Mouse (Mus musculus) kidney, adult 2 months (tissue): ENCODE data around the gene Pfpl. TPM values are rescaled to one million over a fixed set of nuclear protein-coding genes. Genes with fewer than 3 reads are reported as not detected.

Experiments
- DNase-seq: peaks from one replicate; pipeline ENCODE4 v3.0.0; 2021
- H3K27ac ChIP-seq: fragments of 200-500 bp; 2 replicates; pipeline ENCODE4 v1.5.1; 2012; ENCODE audit warnings: low read depth, low read length, control low read depth, inconsistent platforms; ENCODE audit not compliant: insufficient read depth
- H3K27me3 ChIP-seq: fragments of 200-500 bp; replicated peaks from 2 replicates; pipeline ENCODE4 v1.6.1; 2012; ENCODE audit warnings: mild to moderate bottlenecking, moderate library complexity, low read length, inconsistent platforms; ENCODE audit not compliant: control insufficient read depth, insufficient read depth
- H3K36me3 ChIP-seq: fragments of 200-500 bp; 2 replicates; pipeline ENCODE4 v1.6.1; 2012; ENCODE audit warnings: mild to moderate bottlenecking, moderate library complexity, low read length, inconsistent platforms; ENCODE audit not compliant: control insufficient read depth, insufficient read depth
- H3K4me1 ChIP-seq: fragments of 200-500 bp; 2 replicates; pipeline ENCODE4 v1.6.1; 2011; ENCODE audit warnings: low read length; ENCODE audit not compliant: control insufficient read depth, insufficient read depth
- H3K4me3 ChIP-seq: fragments of 200-500 bp; 2 replicates; pipeline ENCODE4 v1.5.1; 2011; ENCODE audit warnings: mild to moderate bottlenecking, low read depth, low read length, control low read depth; ENCODE audit not compliant: insufficient read depth
- CTCF ChIP-seq: fragments of 200-500 bp; conservative IDR thresholded peaks from 2 replicates; pipeline ENCODE4 v1.5.1; 2011; ENCODE audit warnings: low read depth, mild to moderate bottlenecking, control low read depth, low read length, moderate library complexity, mixed read lengths; ENCODE audit not compliant: insufficient read depth, insufficient read length
- POLR2A ChIP-seq: fragments of 200-500 bp; IDR thresholded peaks from one replicate; pipeline ENCODE4 v1.6.1; 2011; ENCODE audit warnings: low read depth, low read length, control low read depth
- WGBS: fragments of 180-500 bp; shearing (Covaris S2); methylation state at CpG from one replicate; pipeline ENCODE4 v1.1.7; 2018; 5-methylcytosine and 5-hydroxymethylcytosine counted together
- polyA plus RNA-seq: library from polyadenylated mRNA; depleted of rRNA; stranded (reverse); fragments of >200 nt; gene quantifications from 2 replicates; pipeline ENCODE4 v1.2.3, GENCODE M21; 2012

Pfpl gene
- polyA plus RNA-seq, 1 experiment = not detected

DNA sequence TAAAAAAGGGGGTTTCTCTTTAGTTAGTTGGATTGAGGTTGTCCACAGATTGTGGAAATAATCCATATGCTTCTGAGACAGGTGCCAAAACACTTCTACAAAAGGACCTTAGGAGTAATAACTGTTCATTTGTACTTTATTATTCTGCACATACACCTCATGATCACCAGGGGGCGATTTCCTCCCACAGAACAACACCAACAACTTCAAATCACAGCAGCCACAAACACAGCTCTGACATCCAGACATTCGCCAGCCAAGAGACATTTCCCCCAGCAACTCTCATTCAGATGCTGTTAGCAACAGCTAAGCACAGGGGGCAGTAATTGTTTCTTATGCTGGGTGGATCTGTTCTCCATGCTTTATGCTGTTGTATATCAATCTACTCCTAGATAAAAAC is 5.3 kb downstream of the Pfpl start:
- no peaks in the 10 kb centered on the region for H3K4me1 ChIP-seq
- no peak overlapping the region for H3K27ac ChIP-seq
- H3K36me3 ChIP-seq = no peaks in the 10 kb centered on the region
- no peak overlapping the region for H3K4me3 ChIP-seq
- TF ChIP-seq CTCF = peak; percentile 59
- TF ChIP-seq POLR2A = no peak
- DNase-seq = peak; percentile 65
- 7% methylated on average over 2 of the region's 2 CpGs for WGBS
- no peaks in the 10 kb centered on the region for H3K27me3 ChIP-seq

DNA sequence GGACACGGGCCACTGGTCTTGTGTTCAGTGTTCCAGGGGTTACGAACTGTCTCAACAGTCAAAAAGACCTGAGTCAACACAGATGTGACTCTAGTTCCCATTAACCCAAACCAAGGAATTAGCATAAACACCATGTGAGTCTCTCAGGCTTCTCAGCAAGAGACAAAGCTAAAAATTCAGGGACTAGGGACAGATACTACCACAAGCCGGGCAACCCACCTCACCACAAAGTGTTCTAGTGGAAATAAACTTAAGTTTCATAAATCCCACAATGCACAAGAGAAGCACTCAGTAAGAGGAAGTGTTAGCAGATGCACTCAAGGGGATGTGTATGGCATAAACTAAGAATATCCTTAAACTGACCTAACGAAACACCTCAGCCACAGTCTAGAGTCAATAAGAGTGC is 7.3 kb downstream of the Pfpl start:
- Histone ChIP-seq H3K27ac (no peak overlapping the region), H3K36me3 (no peaks in the 10 kb centered on the region), H3K4me3 (no peak overlapping the region), H3K4me1 (no peaks in the 10 kb centered on the region), H3K27me3 (no peaks in the 10 kb centered on the region)
- DNase-seq = peak; percentile 35
- TF ChIP-seq CTCF (no peak), POLR2A (no peak)
- 77% methylated on average over 4 of the region's 4 CpGs for WGBS

DNA sequence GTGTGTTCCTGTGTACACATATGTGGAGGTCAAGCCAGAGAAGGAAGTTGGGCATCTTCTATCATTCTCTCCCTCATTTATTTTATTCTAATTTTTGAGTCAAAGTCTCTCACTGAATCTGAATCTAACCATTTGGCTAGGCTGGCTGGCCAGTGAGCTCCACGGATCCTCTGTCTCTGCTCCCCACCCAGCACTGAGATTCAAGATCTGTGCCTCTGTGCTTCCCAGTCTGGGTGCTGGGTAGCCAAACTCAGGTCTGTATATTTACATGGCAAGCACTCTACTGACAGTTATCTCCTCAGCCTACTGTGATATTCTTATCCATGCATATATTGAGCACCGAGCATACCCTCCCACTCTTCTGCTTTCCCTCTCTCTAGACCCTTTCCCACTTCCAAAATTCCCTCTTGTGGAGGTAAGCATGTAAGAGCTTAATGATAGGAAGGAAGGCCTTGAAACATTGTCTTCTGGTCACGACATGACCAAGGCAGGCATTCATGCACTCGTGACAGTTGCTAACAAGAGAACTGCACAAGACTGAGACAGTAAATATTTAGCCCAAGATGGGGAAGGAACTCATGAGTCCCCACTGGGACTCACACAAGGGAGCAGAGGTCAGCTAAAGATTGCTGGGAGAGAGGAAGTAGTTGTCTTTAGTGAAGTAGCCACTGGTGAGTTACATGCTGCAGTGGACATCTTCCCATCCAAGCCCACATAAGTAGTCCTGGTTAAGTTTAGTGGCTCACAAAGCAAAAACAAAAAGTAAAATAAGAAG is 8.2 kb downstream of the Pfpl start:
- WGBS = 68% methylated on average over 4 of the region's 4 CpGs
- H3K4me1 ChIP-seq = no peaks in the 10 kb centered on the region
- H3K36me3 ChIP-seq = no peaks in the 10 kb centered on the region
- TF ChIP-seq POLR2A (no peak), CTCF (no peak)
- no peak overlapping the region for H3K4me3 ChIP-seq
- DNase-seq = no peak
- no peaks in the 10 kb centered on the region for H3K27me3 ChIP-seq
- no peak overlapping the region for H3K27ac ChIP-seq

DNA sequence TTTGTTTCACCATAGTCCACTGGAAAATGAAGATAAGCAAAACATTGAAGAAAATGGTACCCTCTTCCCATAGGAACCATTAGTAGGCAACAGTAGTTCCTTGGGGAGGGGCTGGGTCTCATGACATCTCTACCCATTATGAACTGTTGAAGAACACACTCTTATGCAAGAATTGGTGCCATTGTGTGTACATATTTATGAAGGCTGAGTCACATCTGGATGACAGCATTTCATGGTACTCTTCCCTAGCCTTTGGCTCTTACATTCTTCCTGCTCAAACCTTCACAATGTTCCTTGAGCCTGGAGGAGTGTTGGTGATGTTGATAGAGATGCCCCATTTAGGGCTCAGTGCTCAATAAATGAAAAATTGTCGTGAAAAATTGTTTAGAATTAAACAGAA is 11.9 kb downstream of the Pfpl start:
- 53% methylated on average over 1 of the region's 1 CpGs for WGBS
- H3K4me3 ChIP-seq = no peak overlapping the region
- TF ChIP-seq CTCF = no peak
- TF ChIP-seq POLR2A = no peak
- no peaks in the 10 kb centered on the region for H3K27me3 ChIP-seq
- H3K36me3 ChIP-seq = no peaks in the 10 kb centered on the region
- no peaks in the 10 kb centered on the region for H3K4me1 ChIP-seq
- no peak for DNase-seq
- H3K27ac ChIP-seq = no peak overlapping the region

DNA sequence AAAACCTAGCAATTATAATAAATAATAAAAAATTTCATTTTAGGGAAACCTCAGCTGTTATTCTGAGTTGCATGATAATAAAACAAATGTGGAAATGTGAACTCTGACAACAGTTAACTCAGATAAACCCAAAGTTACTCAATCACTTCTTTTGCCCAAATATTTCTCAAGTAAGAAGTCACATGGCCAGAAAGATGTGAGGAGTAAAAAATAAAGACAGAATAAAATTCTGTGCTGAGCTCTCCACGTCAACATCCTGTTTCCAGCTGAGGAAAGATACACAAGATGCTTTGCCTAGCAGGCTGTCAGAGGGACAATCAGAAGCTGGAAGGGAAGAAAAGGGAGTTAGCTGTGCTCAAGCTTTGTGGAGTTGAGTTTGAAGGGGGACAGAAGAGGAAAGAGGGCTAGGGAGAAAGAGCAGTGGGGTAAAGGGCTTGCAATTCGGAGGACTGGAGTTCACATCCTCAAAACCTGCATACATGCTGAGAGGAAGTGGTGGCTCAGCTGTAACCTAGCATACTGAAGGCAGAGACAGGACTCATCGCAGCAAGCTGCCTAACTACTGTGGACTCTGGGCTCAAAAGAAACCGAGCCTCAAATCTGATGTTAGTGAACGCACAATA is 12.5 kb downstream of the Pfpl start:
- Histone ChIP-seq H3K27me3 (no peaks in the 10 kb centered on the region), H3K4me1 (no peaks in the 10 kb centered on the region), H3K27ac (peak overlapping the region; percentile 30; the same call in 1 of the 2 replicates), H3K4me3 (no peak overlapping the region), H3K36me3 (no peaks in the 10 kb centered on the region)
- TF ChIP-seq POLR2A = no peak
- TF ChIP-seq CTCF = no peak
- DNase-seq = no peak
- WGBS = 64% methylated on average over 5 of the region's 5 CpGs

DNA sequence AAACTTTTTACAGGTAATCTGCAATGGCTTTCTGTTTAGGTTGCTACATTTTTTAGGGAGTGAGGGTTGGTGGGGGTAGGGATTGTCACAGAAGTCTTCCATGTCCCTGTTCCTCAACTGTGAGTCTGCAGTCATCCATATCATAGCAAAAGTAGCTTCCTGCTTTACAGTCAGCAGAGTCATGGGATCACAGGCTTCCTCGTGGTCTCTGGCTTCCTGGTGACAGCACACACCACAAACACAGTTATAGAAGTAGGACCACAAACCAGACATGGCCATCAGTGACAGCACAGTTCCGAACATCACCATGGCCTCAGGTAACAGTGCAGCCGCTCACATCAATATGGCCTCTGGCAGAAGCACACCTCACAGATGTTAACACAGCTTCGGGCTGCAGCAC is 14.9 kb downstream of the Pfpl start:
- Histone ChIP-seq H3K4me3 (no peak overlapping the region), H3K4me1 (no peaks in the 10 kb centered on the region), H3K36me3 (no peaks in the 10 kb centered on the region), H3K27ac (no peak overlapping the region), H3K27me3 (no peaks in the 10 kb centered on the region)
- no peak for TF ChIP-seq CTCF
- TF ChIP-seq POLR2A = no peak
- DNase-seq = no peak
- WGBS = 73% methylated on average over 4 of the region's 4 CpGs

DNA sequence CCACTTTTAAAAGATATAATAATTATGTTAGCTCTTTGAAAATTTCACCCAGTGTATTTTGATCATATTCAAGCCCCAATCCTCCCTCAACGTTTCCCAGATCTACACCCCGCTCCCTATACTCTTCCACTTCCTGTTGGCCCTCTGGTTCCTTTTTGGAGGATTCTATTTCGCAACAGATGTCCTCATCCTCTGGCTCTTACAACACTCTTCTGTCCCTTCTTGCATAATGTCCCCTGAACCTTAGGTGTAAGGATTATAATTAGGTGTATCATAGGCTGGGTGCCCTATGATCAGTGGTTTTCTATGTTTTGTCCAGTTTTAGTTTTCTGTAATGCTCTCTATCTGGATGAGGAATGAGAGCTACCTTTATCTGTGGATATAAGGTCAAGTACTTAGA is 17.3 kb downstream of the Pfpl start:
- no peaks in the 10 kb centered on the region for H3K27me3 ChIP-seq
- no peaks in the 10 kb centered on the region for H3K36me3 ChIP-seq
- 81% methylated on average over 3 of the region's 3 CpGs for WGBS
- no peak overlapping the region for H3K4me3 ChIP-seq
- no peak for TF ChIP-seq CTCF
- no peak for TF ChIP-seq POLR2A
- no peak for DNase-seq
- no peak overlapping the region for H3K27ac ChIP-seq
- no peaks in the 10 kb centered on the region for H3K4me1 ChIP-seq
